Mouse (Mus musculus): ENCODE measurements at regions not wholly inside any gene's neighbourhood (a gene's known extent, or its start where the extent isn't known, plus 50 kb on each side); places are given as distances from the start of the nearest gene placed in this dataset.

GRCm38 (mm10) chr7:115086542-115087448 is 343.3 kb downstream of the Insc start:
- no peak for TF ChIP-seq CTCF (IDR thresholded peaks at IDR 0.05; ENCODE audit: borderline replicate concordance, insufficient read depth, low read depth, low read length)
- no peak for TF ChIP-seq POLR2A (IDR thresholded peaks at IDR 0.05; ENCODE audit: borderline replicate concordance, insufficient read depth, low read length)

All from cerebellum, adult 2 months (tissue).